Mouse (Mus musculus): ENCODE data around the gene Srebf2.

- TF ChIP-seq CTCF (IDR thresholded peaks at IDR 0.05; ENCODE audit: low read depth) = no peak
- TF ChIP-seq EP300 (IDR thresholded peaks at IDR 0.05; ENCODE audit: low read depth) = no peak
These were observed 69.3 kb downstream of the Srebf2 start for GRCm38 (mm10) chr15:82216142-82216827.
